Mouse (Mus musculus) embryonic facial prominence, embryonic 14.5 days (tissue): ENCODE measurements around the gene Apoa4. TPM values are rescaled to one million over a fixed set of nuclear protein-coding genes. Genes with fewer than 3 reads are reported as not detected.

ENCODE experiments used
- ATAC-seq: fragments of 200-750 bp; cut with Nextera tagmentation; 2 replicates; pipeline ENCODE4 v1.8.0; 2017; ENCODE audit warnings: low read depth, moderate number of reproducible peaks, moderate TSS enrichment
- DNase-seq: peaks from one replicate; pipeline ENCODE4 v3.0.0-alpha.2; 2015; ENCODE audit warnings: low spot score
- H3K27ac ChIP-seq: fragments of 300-500 bp; sonication (generic); replicated peaks from 2 replicates; pipeline ENCODE4 v1.5.1; 2014; ENCODE audit warnings: low read depth, mild to moderate bottlenecking, low read length, moderate library complexity
- H3K27me3 ChIP-seq: fragments of 300-500 bp; sonication (generic); replicated peaks from 2 replicates; pipeline ENCODE4 v1.6.1; 2014; ENCODE audit warnings: low read length; ENCODE audit not compliant: control insufficient read depth, insufficient read depth
- H3K36me3 ChIP-seq: fragments of 300-500 bp; sonication (generic); 2 replicates; pipeline ENCODE4 v1.6.1; 2014; ENCODE audit warnings: low read length, mixed read lengths; ENCODE audit not compliant: control insufficient read depth, insufficient read depth
- H3K4me1 ChIP-seq: fragments of 300-500 bp; sonication (generic); 2 replicates; pipeline ENCODE4 v1.6.1; 2014; ENCODE audit warnings: antibody characterized with exemption, low read length; ENCODE audit not compliant: control insufficient read depth, insufficient read depth
- H3K4me2 ChIP-seq: fragments of 300-500 bp; sonication (generic); 2 replicates; pipeline ENCODE4 v1.6.1; 2014; ENCODE audit warnings: low read depth, mild to moderate bottlenecking, low read length, moderate library complexity, mixed read lengths
- H3K4me3 ChIP-seq: fragments of 300-500 bp; sonication (generic); 2 replicates; pipeline ENCODE4 v1.5.1; 2014; ENCODE audit warnings: low read depth, mild to moderate bottlenecking, low read length
- H3K9ac ChIP-seq: fragments of 300-500 bp; sonication (generic); 2 replicates; pipeline ENCODE4 v1.6.1; 2014; ENCODE audit warnings: low read depth, mild to moderate bottlenecking, low read length, moderate library complexity, mixed read lengths
- H3K9me3 ChIP-seq: fragments of 300-500 bp; sonication (generic); 2 replicates; pipeline ENCODE4 v1.6.1; 2016; ENCODE audit warnings: low read length; ENCODE audit not compliant: control insufficient read depth
- WGBS: fragments of 180-500 bp; shearing (Covaris S2); extraction: QIAGEN DNeasy Blood & Tissue Kit; methylation state at CpG from one replicate; pipeline ENCODE4 v1.1.7; 2014; 5-methylcytosine and 5-hydroxymethylcytosine counted together
- polyA plus RNA-seq: library from polyadenylated mRNA; unstranded; fragments of >200 nt; fragmentation: Nextera tagmentation; extraction: Ambion mirVana; gene quantifications from 2 replicates; pipeline ENCODE4 v1.2.1, GENCODE M21; 2014

Apoa4 gene
- polyA plus RNA-seq, 1 experiment from 2014 or later: 0.13 TPM

GRCm38 (mm10) chr9:46206834-46207500 lies 33.5 kb upstream of the Apoa4 start:
- H3K27ac ChIP-seq: no peak overlapping the region
- ATAC-seq (0 out of 2 replicates have a peak, but pooled peaks have one; percentile 41), DNase-seq (no peak)
- no peak overlapping the region for H3K4me2 ChIP-seq
- H3K9me3 ChIP-seq: no peaks in the 10 kb centered on the region
- no peak overlapping the region for H3K4me3 ChIP-seq
- WGBS: 64% methylated on average over 10 of the region's 10 CpGs
- H3K27me3 ChIP-seq: no peaks in the 10 kb centered on the region
- peaks cover 61% of the 10 kb centered on the region for H3K36me3 ChIP-seq
- H3K9ac ChIP-seq: no peak overlapping the region; the same call in 1 of the 2 replicates
- peaks cover 3% of the 10 kb centered on the region; the same call in 1 of the 2 replicates for H3K4me1 ChIP-seq

- DNase-seq (no peak), ATAC-seq (no peak)
- WGBS: 62% methylated on average over 6 of the region's 6 CpGs
- no peak overlapping the region for H3K9ac ChIP-seq
- peaks cover 63% of the 10 kb centered on the region for H3K36me3 ChIP-seq
- H3K4me2 ChIP-seq: no peak overlapping the region
- H3K27ac ChIP-seq: no peak overlapping the region
- no peaks in the 10 kb centered on the region for H3K9me3 ChIP-seq
- H3K4me1 ChIP-seq: peaks cover 3% of the 10 kb centered on the region; the same call in 1 of the 2 replicates
- no peak overlapping the region for H3K4me3 ChIP-seq
- no peaks in the 10 kb centered on the region for H3K27me3 ChIP-seq
Measured at GRCm38 (mm10) chr9:46207501-46207869, 33.0 kb upstream of the Apoa4 start.

- DNase-seq (no peak), ATAC-seq (no peak)
- Histone ChIP-seq H3K4me2 (no peak overlapping the region), H3K36me3 (peaks cover 71% of the 10 kb centered on the region), H3K27me3 (no peaks in the 10 kb centered on the region), H3K4me3 (no peak overlapping the region), H3K27ac (no peak overlapping the region), H3K4me1 (peaks cover 3% of the 10 kb centered on the region; the same call in 1 of the 2 replicates), H3K9me3 (no peaks in the 10 kb centered on the region), H3K9ac (no peak overlapping the region)
- WGBS: 59% methylated on average over 13 of the region's 13 CpGs
Measured at GRCm38 (mm10) chr9:46208401-46208974, 32.0 kb upstream of the Apoa4 start.

- Histone ChIP-seq H3K4me1 (peaks cover 3% of the 10 kb centered on the region; the same call in 1 of the 2 replicates), H3K4me2 (no peak overlapping the region), H3K36me3 (peaks cover 74% of the 10 kb centered on the region), H3K9ac (0 out of 2 replicates have a peak overlapping the region, but pooled peaks have one; percentile 2), H3K27ac (no peak overlapping the region), H3K9me3 (no peaks in the 10 kb centered on the region), H3K4me3 (no peak overlapping the region), H3K27me3 (no peaks in the 10 kb centered on the region)
- DNase-seq: no peak
- 93% methylated on average over 12 of the region's 12 CpGs for WGBS
- ATAC-seq: no peak
Measured at GRCm38 (mm10) chr9:46210473-46210872, 30.0 kb upstream of the Apoa4 start.

GRCm38 (mm10) chr9:46214276-46214675 lies 26.2 kb upstream of the Apoa4 start:
- 75% methylated on average over 4 of the region's 4 CpGs for WGBS
- no peak for ATAC-seq
- H3K4me2 ChIP-seq: no peak overlapping the region
- no peak overlapping the region for H3K27ac ChIP-seq
- H3K4me3 ChIP-seq: no peak overlapping the region
- H3K9me3 ChIP-seq: no peaks in the 10 kb centered on the region
- peaks cover 55% of the 10 kb centered on the region for H3K36me3 ChIP-seq
- H3K27me3 ChIP-seq: no peaks in the 10 kb centered on the region
- no peak for DNase-seq
- no peak overlapping the region for H3K9ac ChIP-seq
- no peaks in the 10 kb centered on the region for H3K4me1 ChIP-seq

- Histone ChIP-seq H3K4me2 (no peak overlapping the region), H3K9me3 (no peaks in the 10 kb centered on the region), H3K4me3 (no peak overlapping the region), H3K9ac (no peak overlapping the region), H3K36me3 (peaks cover 53% of the 10 kb centered on the region), H3K4me1 (no peaks in the 10 kb centered on the region), H3K27ac (no peak overlapping the region), H3K27me3 (no peaks in the 10 kb centered on the region)
- DNase-seq (no peak), ATAC-seq (no peak)
- 93% methylated on average over 10 of the region's 10 CpGs for WGBS
Measured at GRCm38 (mm10) chr9:46214946-46215337, 25.6 kb upstream of the Apoa4 start.

- no peak overlapping the region for H3K27ac ChIP-seq
- H3K9ac ChIP-seq: no peak overlapping the region
- no peaks in the 10 kb centered on the region for H3K9me3 ChIP-seq
- no peak for DNase-seq
- H3K4me3 ChIP-seq: no peak overlapping the region
- H3K36me3 ChIP-seq: peaks cover 52% of the 10 kb centered on the region
- H3K4me1 ChIP-seq: no peaks in the 10 kb centered on the region
- H3K27me3 ChIP-seq: no peaks in the 10 kb centered on the region
- 74% methylated on average over 11 of the region's 11 CpGs for WGBS
- no peak for ATAC-seq
- H3K4me2 ChIP-seq: no peak overlapping the region
Measured at GRCm38 (mm10) chr9:46215338-46216322, 24.9 kb upstream of the Apoa4 start.

- Histone ChIP-seq H3K27me3 (no peaks in the 10 kb centered on the region), H3K4me1 (no peaks in the 10 kb centered on the region), H3K36me3 (peaks cover 52% of the 10 kb centered on the region), H3K9me3 (no peaks in the 10 kb centered on the region), H3K4me3 (no peak overlapping the region), H3K4me2 (no peak overlapping the region), H3K27ac (no peak overlapping the region), H3K9ac (no peak overlapping the region)
- 93% methylated on average over 13 of the region's 13 CpGs for whole genome bisulfite sequencing
- ATAC-seq: no peak
- DNase-seq: no peak
Measured at GRCm38 (mm10) chr9:46216744-46217470, 23.6 kb upstream of the Apoa4 start.
